Mouse (Mus musculus) G1E (cell line): Measurements from ENCODE around the gene Slco4a1. TPM values are rescaled to one million over a fixed set of nuclear protein-coding genes. Genes with fewer than 3 reads are reported as not detected.

Experiments used
- ATAC-seq: 2 replicates; pipeline ENCODE4 v1.8.0; 2016; ENCODE audit warnings: mild to moderate bottlenecking; ENCODE audit not compliant: insufficient number of reproducible peaks, poor library complexity, low FRiP score, severe bottlenecking; ENCODE audit errors: extremely low read depth
- DNase-seq: peaks from one replicate; pipeline ENCODE4 v3.0.0; 2012; ENCODE audit warnings: low spot score
- H3K27me3 ChIP-seq: 2 replicates; pipeline ENCODE4 v1.6.1; 2012; ENCODE audit warnings: mild to moderate bottlenecking, low read length, inconsistent platforms; ENCODE audit not compliant: insufficient read depth
- H3K36me3 ChIP-seq: replicated peaks from 2 replicates; pipeline ENCODE3; 2012; ENCODE audit warnings: mild to moderate bottlenecking, inconsistent platforms
- H3K4me1 ChIP-seq: 2 replicates; pipeline ENCODE4 v1.6.1; 2012; ENCODE audit warnings: low read depth, low read length, inconsistent platforms, mixed read lengths; ENCODE audit not compliant: insufficient read depth
- H3K4me3 ChIP-seq: 2 replicates; pipeline ENCODE4 v1.5.1; 2012; ENCODE audit warnings: low read depth, mild to moderate bottlenecking, inconsistent platforms, low read length, moderate library complexity, mixed read lengths
- H3K9me3 ChIP-seq: replicated peaks from 2 replicates; pipeline ENCODE4 v1.6.1; 2012; ENCODE audit warnings: inconsistent platforms
- CTCF ChIP-seq: IDR thresholded peaks from 2 replicates; pipeline ENCODE4 v1.5.1; 2012; ENCODE audit warnings: low read depth, low read length, inconsistent platforms, mixed read lengths
- GATA1 ChIP-seq: IDR thresholded peaks from 2 replicates; pipeline ENCODE4 v1.6.1; 2012; ENCODE audit warnings: borderline replicate concordance, low read length, inconsistent platforms, mixed read lengths
- GATA2 ChIP-seq: IDR thresholded peaks from 2 replicates; pipeline ENCODE4 v1.6.1; 2012; ENCODE audit warnings: low read depth, low read length, inconsistent platforms, borderline replicate concordance
- POLR2AphosphoS5 ChIP-seq: IDR thresholded peaks from 2 replicates; pipeline ENCODE4 v1.6.1; 2012; ENCODE audit warnings: low read depth, low read length, inconsistent platforms; ENCODE audit not compliant: insufficient replicate concordance
- TAL1 ChIP-seq: conservative IDR thresholded peaks from 2 replicates; pipeline ENCODE4 v1.6.1; 2012; ENCODE audit warnings: low read depth, low read length, inconsistent platforms, mixed read lengths
- polyA plus RNA-seq: library from polyadenylated mRNA; stranded (reverse); fragments of >175 nt; gene quantifications from 2 replicates; pipeline ENCODE4 v1.2.3, GENCODE M21; 2012
- total RNA-seq, 2 experiments: library from RNA; stranded (forward) in 1 of 2; stranded (reverse) in 1 of 2; fragments of 200-1000 nt in 1 of 2; fragments of >200 nt in 1 of 2; fragmentation: Nextera tagmentation in 1 of 2; gene quantifications; 2 replicates each; pipeline ENCODE4 v1.2.3; 2014 to 2017

Gene Slco4a1
- total and polyA plus RNA-seq, 3 experiments, result 0.11 TPM; not detected in 2

DNA sequence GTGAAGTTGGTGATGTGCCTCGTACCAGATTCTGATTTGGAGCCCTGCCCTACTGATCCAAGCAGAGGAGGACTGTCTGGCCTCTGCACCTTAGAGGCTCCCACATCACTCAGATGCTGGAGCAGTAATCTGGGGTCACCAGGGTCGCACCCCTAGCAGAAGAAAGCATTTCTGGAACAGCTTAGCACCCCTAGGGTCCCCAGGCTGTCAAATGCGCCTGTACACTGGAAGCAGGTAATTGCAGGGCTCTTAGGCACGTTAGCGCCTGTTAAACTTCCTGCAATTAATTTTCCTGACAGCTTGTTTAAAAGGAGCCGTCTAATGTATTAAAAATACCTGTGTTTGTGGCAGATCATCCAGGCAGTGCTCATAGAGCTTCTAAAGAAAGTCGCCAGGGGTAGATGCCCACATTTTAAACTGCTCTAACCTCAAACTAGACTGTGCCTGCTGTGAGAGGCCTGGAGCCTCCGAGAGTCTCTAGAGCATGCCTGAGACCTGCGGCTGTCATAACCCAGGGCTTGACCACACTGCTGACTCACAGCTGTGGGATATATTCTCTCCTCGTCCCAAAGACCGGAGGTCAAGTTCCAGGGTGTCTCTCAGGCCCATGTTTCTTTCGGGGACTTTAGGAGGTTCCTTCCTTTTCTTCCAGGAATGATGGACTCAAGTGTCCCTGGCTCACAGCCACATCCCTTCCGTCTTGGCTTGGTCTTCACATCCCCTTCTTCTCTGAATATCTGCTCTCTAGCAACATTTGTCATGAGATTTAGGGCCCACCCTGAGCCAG is 56.0 kb downstream of the Slco4a1 start:
- no peak for ATAC-seq
- Histone ChIP-seq H3K27me3 (no peaks in the 10 kb centered on the region), H3K9me3 (no peaks in the 10 kb centered on the region), H3K4me1 (no peaks in the 10 kb centered on the region), H3K36me3 (no peaks in the 10 kb centered on the region), H3K4me3 (no peak overlapping the region)
- DNase-seq, result no peak
- TF ChIP-seq GATA2 (no peak), GATA1 (no peak), CTCF (no peak), POLR2AphosphoS5 (no peak), TAL1 (no peak)

GRCm38 (mm10) chr2:180513019-180513418 is 57.0 kb downstream of the Slco4a1 start:
- ATAC-seq, result no peak
- H3K4me3 ChIP-seq, result no peak overlapping the region
- TF ChIP-seq TAL1 (no peak), GATA2 (no peak), GATA1 (no peak), POLR2AphosphoS5 (no peak)
- no peak for DNase-seq
- no peaks in the 10 kb centered on the region for H3K9me3 ChIP-seq
- no peaks in the 10 kb centered on the region for H3K27me3 ChIP-seq
- no peaks in the 10 kb centered on the region for H3K4me1 ChIP-seq
- H3K36me3 ChIP-seq, result no peaks in the 10 kb centered on the region

- TF ChIP-seq GATA1 (no peak), GATA2 (no peak), TAL1 (no peak), POLR2AphosphoS5 (no peak), CTCF (no peak)
- no peaks in the 10 kb centered on the region for H3K27me3 ChIP-seq
- no peak for DNase-seq
Observed at GRCm38 (mm10) chr2:180513835-180514234, 57.8 kb downstream of the Slco4a1 start.

GRCm38 (mm10) chr2:180521437-180522221 is 65.6 kb downstream of the Slco4a1 start:
- no peaks in the 10 kb centered on the region for H3K9me3 ChIP-seq

More at GRCm38 (mm10) chr2:180513835-180514234, 57.8 kb downstream of the Slco4a1 start:
- Histone ChIP-seq H3K9me3 (no peaks in the 10 kb centered on the region), H3K36me3 (no peaks in the 10 kb centered on the region), H3K4me1 (no peaks in the 10 kb centered on the region), H3K4me3 (no peak overlapping the region)
- ATAC-seq, result no peak

DNA sequence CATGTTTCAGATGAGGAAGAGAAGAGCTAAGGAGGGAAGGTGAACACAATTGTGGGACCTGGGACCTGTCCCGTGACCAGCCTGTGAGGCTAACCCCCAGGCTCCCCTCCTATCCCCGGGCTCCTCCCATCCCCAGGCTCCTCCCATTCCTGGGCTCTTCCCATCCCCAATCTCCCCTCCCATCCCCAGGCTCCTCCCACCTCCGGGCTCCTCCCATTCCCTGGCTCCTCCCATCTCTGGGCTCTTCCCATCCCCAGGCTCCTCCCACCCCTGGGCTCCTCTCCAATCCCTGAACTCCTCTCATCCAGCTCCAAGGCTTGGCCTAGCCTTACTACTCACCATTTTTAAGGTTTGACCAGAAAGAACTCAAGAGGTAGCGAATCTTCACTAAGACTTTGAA is 66.8 kb downstream of the Slco4a1 start:
- H3K36me3 ChIP-seq, result no peaks in the 10 kb centered on the region
- H3K4me3 ChIP-seq, result no peak overlapping the region
- no peaks in the 10 kb centered on the region for H3K4me1 ChIP-seq
- TF ChIP-seq TAL1 (no peak), GATA2 (no peak), CTCF (no peak), POLR2AphosphoS5 (no peak), GATA1 (no peak)
- ATAC-seq (no peak), DNase-seq (no peak)
- peaks cover 5% of the 10 kb centered on the region for H3K27me3 ChIP-seq
- no peaks in the 10 kb centered on the region for H3K9me3 ChIP-seq

More at GRCm38 (mm10) chr2:180521437-180522221, 65.6 kb downstream of the Slco4a1 start:
- Histone ChIP-seq H3K27me3 (peaks cover 5% of the 10 kb centered on the region), H3K4me1 (no peaks in the 10 kb centered on the region), H3K36me3 (no peaks in the 10 kb centered on the region), H3K4me3 (no peak overlapping the region)
- TF ChIP-seq POLR2AphosphoS5 (no peak), GATA1 (no peak), TAL1 (no peak), GATA2 (no peak), CTCF (no peak)
- ATAC-seq, result no peak
- no peak for DNase-seq

Other genes starting within 250 kb of the Slco4a1 start
- gene Lama5, start 230.4 kb upstream of the Slco4a1 start, total RNA-seq (2014; fragmentation: Nextera tagmentation), result 65.1 and 99.6 TPM in 2 replicates
- gene Lama5, start 230.4 kb upstream of the Slco4a1 start, total RNA-seq (2017), result 25.4 and 25.5 TPM in 2 replicates
- 64.8 and 69.2 TPM in 2 replicates for gene Lama5, start 230.4 kb upstream of the Slco4a1 start, polyA plus RNA-seq
- 629 and 653 TPM in 2 replicates for gene Rps21, start 198.9 kb upstream of the Slco4a1 start, total RNA-seq (2014; fragmentation: Nextera tagmentation)
- gene Rps21, start 198.9 kb upstream of the Slco4a1 start, total RNA-seq (2017), result 2,631 and 2,791 TPM in 2 replicates
- gene Rps21, start 198.9 kb upstream of the Slco4a1 start, polyA plus RNA-seq, result 384 and 1,622 TPM in 2 replicates
- 8.7 and 12.1 TPM in 2 replicates for gene Cables2, start 182.7 kb upstream of the Slco4a1 start, total RNA-seq (2014; fragmentation: Nextera tagmentation)
- 9.7 and 10.9 TPM in 2 replicates for gene Cables2, start 182.7 kb upstream of the Slco4a1 start, total RNA-seq (2017)
- gene Cables2, start 182.7 kb upstream of the Slco4a1 start, polyA plus RNA-seq, result 14.5 and 23.6 TPM in 2 replicates
- gene Rbbp8nl, start 166.4 kb upstream of the Slco4a1 start, total RNA-seq (2014; fragmentation: Nextera tagmentation), result not detected in 2 replicates
- 0.11 TPM in 1 of 2 replicates, not detected in the other for gene Rbbp8nl, start 166.4 kb upstream of the Slco4a1 start, total RNA-seq (2017)
- gene Rbbp8nl, start 166.4 kb upstream of the Slco4a1 start, polyA plus RNA-seq, result not detected in 2 replicates
- gene Gata5, start 121.5 kb upstream of the Slco4a1 start, total RNA-seq (2014; fragmentation: Nextera tagmentation), result not detected in 2 replicates
- 0.11 TPM in 1 of 2 replicates, not detected in the other for gene Gata5, start 121.5 kb upstream of the Slco4a1 start, total RNA-seq (2017)
- gene Gata5, start 121.5 kb upstream of the Slco4a1 start, polyA plus RNA-seq, result not detected in 2 replicates
- not detected in 2 replicates for gene Ntsr1, start 43.7 kb downstream of the Slco4a1 start, total RNA-seq (2014; fragmentation: Nextera tagmentation)
- 0.05 TPM in 1 of 2 replicates, not detected in the other for gene Ntsr1, start 43.7 kb downstream of the Slco4a1 start, total RNA-seq (2017)
- gene Ntsr1, start 43.7 kb downstream of the Slco4a1 start, polyA plus RNA-seq, result not detected in 2 replicates
- 18.4 and 18.6 TPM in 2 replicates for gene Mrgbp, start 125.1 kb downstream of the Slco4a1 start, total RNA-seq (2014; fragmentation: Nextera tagmentation)
- 35.5 and 38.3 TPM in 2 replicates for gene Mrgbp, start 125.1 kb downstream of the Slco4a1 start, total RNA-seq (2017)
- 16.9 and 19.5 TPM in 2 replicates for gene Mrgbp, start 125.1 kb downstream of the Slco4a1 start, polyA plus RNA-seq
- 26.3 and 27.0 TPM in 2 replicates for gene Ogfr, start 133.0 kb downstream of the Slco4a1 start, total RNA-seq (2014; fragmentation: Nextera tagmentation)
- 39.5 and 45.2 TPM in 2 replicates for gene Ogfr, start 133.0 kb downstream of the Slco4a1 start, total RNA-seq (2017)
- gene Ogfr, start 133.0 kb downstream of the Slco4a1 start, polyA plus RNA-seq, result 98.0 and 127 TPM in 2 replicates
- gene Col9a3, start 141.5 kb downstream of the Slco4a1 start, total RNA-seq (2014; fragmentation: Nextera tagmentation), result 0.75 TPM in 1 of 2 replicates, not detected in the other
- gene Col9a3, start 141.5 kb downstream of the Slco4a1 start, total RNA-seq (2017), result 0.41 and 0.44 TPM in 2 replicates
- gene Col9a3, start 141.5 kb downstream of the Slco4a1 start, polyA plus RNA-seq, result 0.15 and 0.20 TPM in 2 replicates
- gene Tcfl5, start 186.5 kb downstream of the Slco4a1 start, total RNA-seq (2014; fragmentation: Nextera tagmentation), result not detected in 2 replicates
- 0.05 TPM in 1 of 2 replicates, not detected in the other for gene Tcfl5, start 186.5 kb downstream of the Slco4a1 start, total RNA-seq (2017)
- not detected in 2 replicates for gene Tcfl5, start 186.5 kb downstream of the Slco4a1 start, polyA plus RNA-seq